Mouse (Mus musculus): ENCODE data around the gene Pramel5. TPM values are rescaled to one million over a fixed set of nuclear protein-coding genes. Genes with fewer than 3 reads are reported as not detected.
A peak's percentile ranks its signal among the peaks of the same experiment; 100 is the strongest.
"Not testable (repeated sequence)": the region's sequence is repeated elsewhere in the genome, so short reads cannot be mapped to it uniquely, and the experiment has no call there.

Gene Pramel5
- total RNA-seq (2021), result not detected in 2 replicates
- long read RNA-seq, experiment 1, result 0 reads
- long read RNA-seq, experiment 2, result 0 reads

DNA sequence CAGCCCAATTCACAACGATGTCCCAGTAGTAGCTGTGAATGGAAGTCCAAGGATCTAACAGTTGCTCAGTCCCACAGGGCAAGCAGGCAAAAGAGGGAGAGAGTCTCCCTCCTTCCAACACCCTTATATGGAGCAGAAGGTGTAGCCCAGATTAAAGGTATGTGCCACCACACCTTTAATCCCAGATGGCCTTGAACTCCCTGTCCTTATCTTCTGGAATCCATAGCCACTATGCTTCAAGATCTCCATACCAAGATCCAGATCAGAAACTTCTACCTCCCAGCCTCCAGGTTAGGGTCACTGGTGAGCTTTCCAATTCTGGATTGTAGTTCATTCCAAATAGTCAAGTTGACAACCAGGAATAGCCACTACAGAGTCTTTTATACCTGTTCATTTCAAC lies at the start of gene Pramel5:
Gene Pramel5, minus strand, starts transcription at position 101 of the 400 bp plus-strand sequence.
- not testable (repeated sequence) for DNase-seq

DNA sequence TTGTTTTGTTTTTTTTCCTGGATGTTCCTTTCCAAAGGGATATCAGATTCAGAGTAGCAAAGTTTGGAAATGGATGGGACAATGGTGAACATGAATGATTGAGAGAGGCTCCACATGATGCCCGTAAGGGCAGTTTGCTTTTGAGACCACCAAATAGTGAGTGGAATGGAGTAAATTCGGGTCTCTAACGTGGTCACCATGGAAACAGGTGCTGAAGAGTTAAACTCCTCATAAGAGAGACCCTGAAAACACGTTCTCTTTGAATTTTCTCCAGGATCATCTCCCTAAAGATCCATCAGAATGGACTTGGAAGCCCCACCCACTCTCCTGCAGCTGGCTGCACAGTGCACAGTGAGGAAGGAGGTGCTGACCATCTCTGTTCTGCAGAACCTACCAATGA lies 49.7 kb upstream of the Pramel5 start, which contains the start of gene Gm13128:
Gene Gm13128, plus strand, starts transcription at position 301 of the 400 bp plus-strand sequence.
- DNase-seq, result not testable (repeated sequence)

DNA sequence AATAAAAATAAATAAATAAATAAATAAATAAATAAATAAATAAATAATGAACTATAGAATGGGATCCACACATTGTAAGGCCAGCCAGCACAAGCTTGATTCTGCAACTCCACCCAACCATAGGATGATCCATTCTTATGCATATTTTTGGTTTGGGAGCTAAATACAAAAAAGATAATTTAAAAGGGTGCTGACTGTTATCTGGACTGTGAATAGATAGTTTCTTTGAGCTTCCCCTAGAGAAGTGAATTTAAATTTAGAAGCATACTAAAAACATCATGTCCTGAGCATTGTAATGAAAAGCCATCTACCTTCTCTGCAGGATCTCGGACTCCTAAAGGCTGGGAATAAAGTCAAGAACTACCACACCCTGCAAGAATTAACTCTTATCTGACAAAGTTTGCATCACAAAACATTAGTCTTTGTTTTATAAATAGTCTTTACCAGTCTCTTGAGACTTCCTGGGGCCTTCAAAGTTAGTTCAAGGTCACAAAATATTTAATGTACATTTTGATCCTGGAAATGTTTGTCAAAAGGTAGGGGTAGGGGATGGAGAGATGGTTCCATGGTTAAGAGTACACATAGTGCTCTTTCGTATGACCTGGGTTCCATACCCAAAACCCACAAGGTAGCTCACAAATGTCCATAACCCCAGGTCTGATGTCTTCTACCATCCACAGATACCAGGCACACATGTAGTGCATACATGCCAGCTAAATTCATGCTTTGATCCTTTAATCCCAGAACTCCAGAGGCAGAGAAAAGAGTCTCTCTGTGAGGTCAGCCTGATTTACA lies 32.6 kb upstream of the Pramel5 start:
- not testable (repeated sequence) for DNase-seq

DNA sequence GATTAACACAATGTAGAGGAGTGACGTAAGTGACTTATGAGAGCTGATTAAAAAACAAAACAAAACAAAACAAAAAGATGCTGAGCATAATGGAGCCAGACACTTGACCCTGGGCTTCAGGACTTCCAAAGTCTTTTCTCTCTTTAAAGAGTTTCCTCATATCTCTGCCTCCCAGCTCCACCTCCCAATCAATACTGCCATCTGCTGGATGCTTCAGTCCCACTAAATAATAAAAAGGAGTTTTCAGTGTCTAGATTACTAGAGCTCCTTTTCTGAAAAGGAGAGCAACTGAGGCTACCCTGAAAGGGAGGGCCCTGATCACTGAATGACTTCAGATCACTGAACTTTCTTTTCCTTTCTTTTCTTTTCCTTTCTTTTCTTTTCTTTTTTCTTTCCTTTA lies 19.1 kb upstream of the Pramel5 start:
- DNase-seq, result peak; percentile 10

DNA sequence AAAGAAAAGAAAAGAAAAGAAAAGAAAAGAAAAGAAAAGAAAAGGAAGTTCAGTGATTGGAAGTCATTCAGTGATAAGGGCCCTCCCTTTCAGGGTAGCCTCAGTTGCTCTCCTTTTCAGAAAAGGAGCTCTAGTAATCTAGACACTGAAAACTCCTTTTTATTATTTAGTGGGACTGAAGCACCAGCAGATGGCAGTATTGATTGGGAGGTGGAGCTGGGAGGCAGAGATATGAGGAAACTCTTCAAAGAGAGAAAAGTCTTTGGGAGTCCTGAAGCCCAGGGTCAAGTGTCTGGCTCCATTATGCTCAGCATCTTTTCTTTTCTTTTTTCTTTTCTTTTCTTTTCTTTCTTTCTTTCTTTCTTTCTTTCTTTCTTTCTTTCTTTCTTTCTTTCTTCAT lies 25.5 kb downstream of the Pramel5 start:
- not testable (repeated sequence) for DNase-seq

Other genes with a start within 250 kb of the Pramel5 start
- not detected in 2 replicates for gene Pramel4, start 221.4 kb downstream of the Pramel5 start, total RNA-seq (2021)
- not detected in 2 replicates for gene Gm13102, start 174.0 kb downstream of the Pramel5 start, total RNA-seq (2021)
- not detected in 2 replicates for gene Oog3, start 117.8 kb downstream of the Pramel5 start, total RNA-seq (2021)
- not detected in 2 replicates for gene Oog2, start 89.8 kb downstream of the Pramel5 start, total RNA-seq (2021)
- not detected in 2 replicates for gene C87977, start 67.2 kb downstream of the Pramel5 start, total RNA-seq (2021)
- gene Gm13128, start 49.8 kb upstream of the Pramel5 start, total RNA-seq (2021), result not detected in 2 replicates
- gene Gm13119, start 77.5 kb upstream of the Pramel5 start, total RNA-seq (2021), result not detected in 2 replicates
- gene Pramef20, start 97.4 kb upstream of the Pramel5 start, total RNA-seq (2021), result not detected in 2 replicates
- not detected in 2 replicates for gene Pramef12, start 128.0 kb upstream of the Pramel5 start, total RNA-seq (2021)
- not detected in 2 replicates for gene 1700012P22Rik, start 158.3 kb upstream of the Pramel5 start, total RNA-seq (2021)
- not detected in 2 replicates for gene Gm9944, start 172.8 kb upstream of the Pramel5 start, total RNA-seq (2021)
- gene Aadacl3, start 183.3 kb upstream of the Pramel5 start, total RNA-seq (2021), result not detected in 2 replicates
- not detected in 2 replicates for gene 9430007A20Rik, start 239.3 kb upstream of the Pramel5 start, total RNA-seq (2021)